Mouse (Mus musculus): ENCODE data around the gene Tbc1d9. TPM values are rescaled to one million over a fixed set of nuclear protein-coding genes. Genes with fewer than 3 reads are reported as not detected.
"Not testable (repeated sequence)": the region's sequence is repeated elsewhere in the genome, so short reads cannot be mapped to it uniquely, and the experiment has no call there.

Gene Tbc1d9
- total RNA-seq, 2 experiments from 2014 or later = 0.07 to 1.4 TPM

GRCm38 (mm10) chr8:83300135-83300534 lies 135.0 kb downstream of the Tbc1d9 start:
- peak; percentile 95 for ATAC-seq (replicated peaks; ENCODE audit: low FRiP score, low TSS enrichment, poor library complexity, severe bottlenecking)

- no peak for ATAC-seq (replicated peaks; ENCODE audit: low FRiP score, low TSS enrichment, poor library complexity, severe bottlenecking)
Observed at GRCm38 (mm10) chr8:83304946-83305345, 139.8 kb downstream of the Tbc1d9 start.

GRCm38 (mm10) chr8:83309836-83310235 lies 144.7 kb downstream of the Tbc1d9 start:
- ATAC-seq (replicated peaks; ENCODE audit: low FRiP score, low TSS enrichment, poor library complexity, severe bottlenecking) = no peak

- not testable (repeated sequence) for ATAC-seq (replicated peaks; ENCODE audit: low FRiP score, low TSS enrichment, poor library complexity, severe bottlenecking)
Observed at GRCm38 (mm10) chr8:83315084-83315483, 149.9 kb downstream of the Tbc1d9 start.

- no peak for ATAC-seq (replicated peaks; ENCODE audit: low FRiP score, low TSS enrichment, poor library complexity, severe bottlenecking)
Observed at GRCm38 (mm10) chr8:83315691-83316090, 150.5 kb downstream of the Tbc1d9 start.

GRCm38 (mm10) chr8:83320543-83320942 lies 155.4 kb downstream of the Tbc1d9 start:
- no peak for ATAC-seq (replicated peaks; ENCODE audit: low FRiP score, low TSS enrichment, poor library complexity, severe bottlenecking)

GRCm38 (mm10) chr8:83322374-83322773 lies 157.2 kb downstream of the Tbc1d9 start:
- ATAC-seq (replicated peaks; ENCODE audit: low FRiP score, low TSS enrichment, poor library complexity, severe bottlenecking) = peak; percentile 55; the same call in 1 of the 2 replicates

Other genes starting within 250 kb of the Tbc1d9 start
- not detected in 2 replicates for gene Gm10645, start 818 bp downstream of the Tbc1d9 start, total RNA-seq (2014; fragmentation: Nextera tagmentation)
- gene Gm10645, start 818 bp downstream of the Tbc1d9 start, total RNA-seq (2017) = not detected in 2 replicates
- not detected in 2 replicates for gene Ucp1, start 125.0 kb downstream of the Tbc1d9 start, total RNA-seq (2014; fragmentation: Nextera tagmentation)
- gene Ucp1, start 125.0 kb downstream of the Tbc1d9 start, total RNA-seq (2017) = not detected in 2 replicates
- 10.0 and 14.5 TPM in 2 replicates for gene Elmod2, start 167.1 kb downstream of the Tbc1d9 start, total RNA-seq (2014; fragmentation: Nextera tagmentation)
- gene Elmod2, start 167.1 kb downstream of the Tbc1d9 start, total RNA-seq (2017) = 16.7 and 29.9 TPM in 2 replicates
- not detected in 2 replicates for gene Mgat4d, start 183.1 kb downstream of the Tbc1d9 start, total RNA-seq (2014; fragmentation: Nextera tagmentation)
- not detected in 2 replicates for gene Mgat4d, start 183.1 kb downstream of the Tbc1d9 start, total RNA-seq (2017)
- gene Clgn, start 224.5 kb downstream of the Tbc1d9 start, total RNA-seq (2014; fragmentation: Nextera tagmentation) = 1.1 and 1.2 TPM in 2 replicates
- 0.19 and 0.95 TPM in 2 replicates for gene Clgn, start 224.5 kb downstream of the Tbc1d9 start, total RNA-seq (2017)

Data from megakaryocyte-erythroid progenitor cell, adult 5-6 weeks (primary cell).